Mouse (Mus musculus): ENCODE results near the gene Eno2. TPM values are rescaled to one million over a fixed set of nuclear protein-coding genes. Genes with fewer than 3 reads are reported as not detected.

Eno2 gene
- polyA plus RNA-seq, 1 experiment from 2014 or later = 10.5 TPM

DNA sequence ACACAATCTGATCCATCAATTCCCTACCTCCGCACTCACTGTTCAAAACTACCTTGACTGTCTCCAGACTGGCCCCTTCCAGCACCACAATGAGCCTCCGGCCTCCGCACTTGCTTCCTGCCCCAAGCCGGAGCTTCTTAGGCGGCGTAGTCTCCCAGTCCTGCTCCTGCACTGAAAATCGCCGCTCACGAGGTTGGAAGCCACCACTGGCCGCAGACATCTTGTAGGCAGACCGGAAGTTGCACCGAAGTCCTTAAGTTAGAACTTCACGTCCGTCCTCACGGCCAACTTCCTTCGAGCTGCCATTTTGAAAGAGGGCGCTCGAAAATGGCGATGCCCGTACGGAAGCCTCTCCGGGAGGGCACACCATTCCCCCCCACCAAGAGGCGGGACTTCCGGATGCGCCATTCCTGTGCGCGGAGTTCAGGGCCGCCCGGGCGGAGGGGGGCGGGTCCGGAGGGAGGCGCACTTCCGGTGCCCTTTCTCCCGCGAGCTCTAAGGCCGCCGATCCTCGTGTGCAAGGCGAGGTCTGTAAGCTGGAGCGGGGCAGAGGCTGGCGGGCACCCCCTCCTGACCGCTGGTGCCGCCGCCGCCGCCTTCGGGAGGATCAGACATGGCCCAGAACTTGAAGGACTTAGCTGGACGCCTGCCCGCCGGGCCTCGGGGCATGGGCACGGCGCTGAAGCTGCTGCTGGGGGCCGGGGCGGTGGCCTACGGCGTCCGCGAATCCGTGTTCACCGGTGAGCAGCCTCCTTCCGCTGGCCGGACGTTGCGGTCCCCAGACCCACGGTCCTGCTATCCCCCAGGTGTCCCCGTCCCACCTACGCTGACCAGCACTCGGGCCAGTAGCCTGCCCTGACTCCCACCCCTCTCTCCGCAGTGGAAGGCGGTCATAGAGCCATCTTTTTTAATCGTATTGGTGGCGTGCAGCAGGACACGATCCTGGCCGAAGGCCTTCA is 57.4 kb downstream of the Eno2 start, which contains the start of the genes Emg1 and Phb2:
Gene Emg1 (minus strand): TSS at position 355 of the 959 bp plus-strand sequence.
Gene Phb2 (plus strand): TSS at position 513 of the 959 bp plus-strand sequence.
- peaks cover 36% of the 10 kb centered on the region for H3K4me1 ChIP-seq
- peak within 1 kb of the TSS; percentile 95 for H3K4me3 ChIP-seq (replicated peaks)
- peaks cover 49% of the 10 kb centered on the region for H3K36me3 ChIP-seq (replicated peaks)
- H3K4me2 ChIP-seq = peak within 1 kb of the TSS; percentile 82
- H3K27me3 ChIP-seq = no peaks in the 10 kb centered on the region
- peak; percentile 98 for ATAC-seq (ENCODE audit: low FRiP score)
- H3K9ac ChIP-seq = peak within 1 kb of the TSS; percentile 90
- H3K27ac ChIP-seq = peak within 1 kb of the TSS; percentile 84
- no peaks in the 10 kb centered on the region for H3K9me3 ChIP-seq
- under 1% methylated on average over 76 of the region's 76 CpGs for WGBS

MicroRNA genes within 50 kb of the gene (microRNA counts, 519-probe panel; counts per million panel counts)
- microRNA mmu-miR-141 = 2,089 counts per million, percentile 10 among the panel's probes with 10 or more counts
- microRNA mmu-miR-200c = 5,053 counts per million, percentile 65 among the panel's probes with 10 or more counts

Small RNA genes lying within 50 kb of the gene (microRNA-seq; reads per million reads assigned to microRNA genes)
- gene Mir141 (197 reads per million, percentile 58 among the genes with 10 or more reads in this experiment), gene Mir200c (1,199 reads per million, percentile 79 among the genes with 10 or more reads in this experiment)

Other genes with a start within 250 kb of the Eno2 start
- 0.18 and 0.28 TPM in 2 replicates for gene C1s1, start 227.3 kb downstream of the Eno2 start, polyA plus RNA-seq (2016; fragmentation: Nextera tagmentation; extraction: Ambion mirVana)
- gene C1rb, start 199.4 kb downstream of the Eno2 start, polyA plus RNA-seq (2016; fragmentation: Nextera tagmentation; extraction: Ambion mirVana) = not detected in 2 replicates
- gene C1s2, start 133.6 kb downstream of the Eno2 start, polyA plus RNA-seq (2016; fragmentation: Nextera tagmentation; extraction: Ambion mirVana) = 0.08 TPM in 2 replicates
- 28.1 and 35.0 TPM in 2 replicates for gene Lpcat3, start 106.6 kb downstream of the Eno2 start, polyA plus RNA-seq (2016; fragmentation: Nextera tagmentation; extraction: Ambion mirVana)
- gene Emg1, start 57.5 kb downstream of the Eno2 start, polyA plus RNA-seq (2016; fragmentation: Nextera tagmentation; extraction: Ambion mirVana) = 194 and 199 TPM in 2 replicates
- gene Phb2, start 57.3 kb downstream of the Eno2 start, polyA plus RNA-seq (2016; fragmentation: Nextera tagmentation; extraction: Ambion mirVana) = 330 and 338 TPM in 2 replicates
- 5.4 and 6.1 TPM in 2 replicates for gene Ptpn6, start 31.0 kb downstream of the Eno2 start, polyA plus RNA-seq (2016; fragmentation: Nextera tagmentation; extraction: Ambion mirVana)
- gene Grcc10, start 28.3 kb downstream of the Eno2 start, polyA plus RNA-seq (2016; fragmentation: Nextera tagmentation; extraction: Ambion mirVana) = 550 and 568 TPM in 2 replicates
- gene Gm45234, start 13.7 kb downstream of the Eno2 start, polyA plus RNA-seq (2016; fragmentation: Nextera tagmentation; extraction: Ambion mirVana) = not detected in 2 replicates
- 17.6 and 19.2 TPM in 2 replicates for gene Atn1, start 13.1 kb downstream of the Eno2 start, polyA plus RNA-seq (2016; fragmentation: Nextera tagmentation; extraction: Ambion mirVana)
- 3.3 and 4.0 TPM in 2 replicates for gene Lrrc23, start 10.1 kb upstream of the Eno2 start, polyA plus RNA-seq (2016; fragmentation: Nextera tagmentation; extraction: Ambion mirVana)
- 4.5 and 7.7 TPM in 2 replicates for gene Spsb2, start 39.0 kb upstream of the Eno2 start, polyA plus RNA-seq (2016; fragmentation: Nextera tagmentation; extraction: Ambion mirVana)
- 559 and 592 TPM in 2 replicates for gene Tpi1, start 44.6 kb upstream of the Eno2 start, polyA plus RNA-seq (2016; fragmentation: Nextera tagmentation; extraction: Ambion mirVana)
- gene Usp5, start 59.8 kb upstream of the Eno2 start, polyA plus RNA-seq (2016; fragmentation: Nextera tagmentation; extraction: Ambion mirVana) = 199 and 221 TPM in 2 replicates
- gene Cdca3, start 59.9 kb upstream of the Eno2 start, polyA plus RNA-seq (2016; fragmentation: Nextera tagmentation; extraction: Ambion mirVana) = 233 and 244 TPM in 2 replicates
- gene Gnb3, start 70.6 kb upstream of the Eno2 start, polyA plus RNA-seq (2016; fragmentation: Nextera tagmentation; extraction: Ambion mirVana) = 0.67 and 1.1 TPM in 2 replicates
- 15.0 and 19.8 TPM in 2 replicates for gene P3h3, start 88.1 kb upstream of the Eno2 start, polyA plus RNA-seq (2016; fragmentation: Nextera tagmentation; extraction: Ambion mirVana)
- 9.9 and 10.2 TPM in 2 replicates for gene Gpr162, start 94.3 kb upstream of the Eno2 start, polyA plus RNA-seq (2016; fragmentation: Nextera tagmentation; extraction: Ambion mirVana)
- gene Cd4, start 118.5 kb upstream of the Eno2 start, polyA plus RNA-seq (2016; fragmentation: Nextera tagmentation; extraction: Ambion mirVana) = 0.12 and 0.14 TPM in 2 replicates
- 2.0 and 3.0 TPM in 2 replicates for gene Lag3, start 142.0 kb upstream of the Eno2 start, polyA plus RNA-seq (2016; fragmentation: Nextera tagmentation; extraction: Ambion mirVana)
- 516 and 526 TPM in 2 replicates for gene Ptms, start 150.4 kb upstream of the Eno2 start, polyA plus RNA-seq (2016; fragmentation: Nextera tagmentation; extraction: Ambion mirVana)
- 445 and 449 TPM in 2 replicates for gene Mlf2, start 161.7 kb upstream of the Eno2 start, polyA plus RNA-seq (2016; fragmentation: Nextera tagmentation; extraction: Ambion mirVana)
- gene Cops7a, start 195.9 kb upstream of the Eno2 start, polyA plus RNA-seq (2016; fragmentation: Nextera tagmentation; extraction: Ambion mirVana) = 104 and 110 TPM in 2 replicates
- 6.9 and 8.2 TPM in 2 replicates for gene Pianp, start 227.0 kb upstream of the Eno2 start, polyA plus RNA-seq (2016; fragmentation: Nextera tagmentation; extraction: Ambion mirVana)
- gene Zfp384, start 239.5 kb upstream of the Eno2 start, polyA plus RNA-seq (2016; fragmentation: Nextera tagmentation; extraction: Ambion mirVana) = 16.7 and 19.1 TPM in 2 replicates

All from forebrain, embryonic 12.5 days (tissue).